Mouse (Mus musculus): Measurements from ENCODE around the gene Zfp423.

Zfp423 gene

DNA sequence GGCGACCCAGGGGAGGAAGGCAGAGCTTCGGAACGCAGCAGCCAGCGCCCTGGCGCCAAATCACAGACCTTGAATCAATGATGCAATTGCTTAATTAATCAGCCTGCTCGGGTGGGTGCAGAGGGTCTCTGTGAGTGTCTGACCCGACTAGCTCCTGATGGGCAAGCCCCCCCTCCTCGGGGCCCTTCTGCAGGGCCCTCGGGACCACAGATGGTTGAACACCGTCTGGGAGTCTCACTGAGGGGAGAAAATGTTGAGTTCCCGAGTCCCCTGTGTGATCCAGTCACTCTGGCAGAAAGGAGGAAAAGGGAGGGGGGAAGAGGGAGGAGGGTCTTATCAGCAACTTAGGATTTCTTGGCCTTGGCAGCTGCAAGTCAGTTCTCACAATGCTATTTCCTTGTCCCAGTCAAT is 124.0 kb downstream of the Zfp423 start:
- peak; percentile 15 for DNase-seq

DNA sequence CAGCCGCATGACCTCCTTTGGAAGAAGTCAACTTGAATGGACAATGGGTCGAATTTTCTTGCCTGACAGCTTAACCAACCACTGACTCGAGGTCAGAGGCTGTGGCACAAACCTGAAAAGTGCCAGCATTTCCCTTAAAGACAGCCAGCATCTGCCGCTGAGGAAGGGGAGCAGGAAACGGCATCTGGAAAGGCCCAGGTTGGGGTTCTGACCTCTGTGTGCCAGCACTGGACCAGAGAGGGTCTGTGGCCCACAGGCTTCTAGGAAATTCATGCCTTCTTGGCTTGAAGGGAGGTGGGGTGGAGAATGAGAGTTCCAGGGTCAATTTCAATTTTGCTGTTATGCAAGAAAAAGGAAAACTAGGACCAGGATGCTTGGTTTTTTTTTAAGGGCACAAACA is 124.7 kb downstream of the Zfp423 start:
- no peak for DNase-seq

DNA sequence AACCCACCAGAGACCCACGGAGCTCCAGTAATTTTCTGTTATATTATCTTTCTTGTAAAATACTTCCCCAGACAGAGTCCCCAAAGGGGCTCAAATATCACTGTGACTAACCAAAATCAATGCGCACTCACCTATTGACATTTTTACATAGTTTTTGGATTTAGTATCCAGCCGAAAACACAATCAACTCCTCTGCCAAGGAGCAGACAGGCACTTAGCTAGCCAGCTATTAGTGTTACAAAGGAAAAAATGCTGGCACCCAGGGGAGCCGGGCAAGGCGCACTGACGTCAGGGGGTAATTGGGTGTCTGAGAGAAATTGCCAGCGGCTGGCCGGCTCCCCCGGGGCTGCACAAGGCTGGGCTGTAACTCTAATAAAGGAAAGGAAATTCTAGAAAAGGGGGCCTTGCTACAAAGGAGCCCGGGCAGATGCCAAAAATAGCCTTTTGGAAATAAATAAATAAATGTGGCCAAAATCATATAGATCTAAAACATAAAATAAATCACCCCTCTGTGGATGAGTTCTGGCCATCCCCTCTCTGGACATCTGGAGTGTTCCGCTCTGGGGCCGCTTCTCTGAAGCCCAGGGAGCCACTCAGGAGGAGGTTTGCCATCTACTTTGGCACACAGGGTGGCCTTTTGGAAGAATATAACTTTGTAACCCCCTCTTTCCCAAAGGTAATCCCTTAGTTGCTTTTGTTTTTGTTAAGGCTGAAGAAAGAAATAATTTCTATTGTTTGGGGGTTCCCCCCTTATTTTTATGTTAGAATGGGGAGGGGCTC is 125.4 kb downstream of the Zfp423 start:
- DNase-seq = peak; percentile 31

DNA sequence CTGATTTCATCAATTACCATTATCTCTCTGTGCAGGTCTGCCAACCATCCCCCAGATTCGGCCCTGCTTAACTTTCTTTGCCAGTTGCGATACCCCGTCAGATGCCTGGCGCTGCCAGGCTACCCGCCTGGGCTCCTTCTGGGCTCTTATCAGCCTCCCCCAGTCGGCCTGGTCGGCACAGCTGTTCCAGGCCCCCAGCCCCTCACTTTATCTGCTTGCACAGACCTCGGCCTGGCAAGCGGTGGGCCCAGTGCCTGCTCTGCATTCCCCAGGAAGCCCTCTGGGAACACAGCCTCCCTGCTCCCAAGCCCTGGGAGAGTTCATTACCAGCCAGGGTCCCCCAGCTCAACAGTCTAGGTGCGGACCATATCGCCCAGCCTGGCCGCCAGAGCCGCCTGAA is 126.1 kb downstream of the Zfp423 start:
- no peak for DNase-seq

GRCm38 (mm10) chr8:87832381-87833325 is 126.7 kb downstream of the Zfp423 start:
- no peak for DNase-seq

GRCm38 (mm10) chr8:87831567-87831966 is 127.8 kb downstream of the Zfp423 start:
- no peak for DNase-seq

DNA sequence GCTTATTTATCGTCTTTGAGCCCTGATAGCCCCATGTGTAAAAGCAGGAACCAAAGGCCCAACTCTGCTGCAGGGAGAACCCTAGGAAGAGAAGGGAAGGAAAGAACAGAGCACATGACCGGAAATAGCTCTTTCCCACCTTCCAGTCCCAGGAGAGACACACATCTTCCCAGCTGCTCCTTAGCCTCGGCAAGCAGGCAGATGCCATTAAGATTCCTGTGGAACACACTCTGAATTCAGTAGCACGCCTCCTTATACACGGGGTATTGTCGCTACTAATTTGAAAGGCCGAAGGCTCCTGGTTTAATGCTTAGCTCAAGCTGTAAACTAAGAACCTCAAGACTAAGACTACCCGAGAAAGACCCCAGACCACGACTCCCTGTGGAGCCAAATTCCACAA is 128.3 kb downstream of the Zfp423 start:
- DNase-seq = no peak

DNA sequence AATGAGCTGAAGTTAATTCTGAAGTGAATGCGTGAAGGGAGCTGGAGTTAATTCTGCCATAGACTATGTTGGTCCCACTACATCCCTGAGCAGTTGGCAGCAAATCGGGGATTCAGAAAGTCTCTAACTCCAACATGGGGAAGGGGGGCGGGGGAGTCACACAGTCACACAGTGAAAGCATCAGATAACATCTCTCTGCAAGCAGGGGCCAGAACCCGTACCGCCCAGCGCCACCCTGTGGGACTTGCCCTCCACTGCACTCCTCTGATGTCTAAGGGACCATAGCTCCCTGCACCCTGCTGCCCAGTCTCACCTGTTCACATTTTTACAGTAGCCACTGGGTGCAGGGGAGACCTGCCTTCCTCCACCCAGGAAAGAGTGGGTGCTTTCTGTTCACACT is 129.2 kb downstream of the Zfp423 start:
- no peak for DNase-seq

DNA sequence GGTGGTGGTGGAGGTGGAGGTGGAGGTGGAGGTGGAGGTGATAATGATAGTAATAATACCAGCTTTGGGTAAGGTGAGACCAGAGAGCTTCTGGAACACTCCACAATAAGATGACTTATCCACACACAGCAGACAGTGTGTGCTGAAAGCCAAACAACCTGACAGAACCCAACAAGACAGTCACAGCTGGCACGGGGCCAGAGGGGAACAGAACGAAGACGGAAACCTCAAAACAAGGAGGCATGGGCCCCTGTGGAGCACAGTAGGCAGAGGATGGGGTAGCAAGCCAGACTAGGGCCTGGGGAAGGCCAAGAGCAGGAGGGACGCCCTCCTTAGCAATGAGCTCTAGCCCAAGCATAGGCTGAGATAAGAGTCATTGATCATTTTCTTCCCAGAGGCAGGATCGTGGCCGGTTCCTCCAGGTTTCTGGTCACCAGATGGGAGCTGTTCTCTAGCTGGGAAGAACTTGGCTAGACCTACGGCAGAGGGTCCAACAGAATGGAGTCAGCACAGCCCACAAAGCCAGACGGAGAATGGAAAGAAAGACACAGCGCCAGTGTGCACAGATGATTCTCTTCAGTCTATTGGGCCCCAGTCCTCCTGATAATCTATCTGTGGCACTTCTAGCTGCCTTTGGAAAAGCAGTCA is 133.3 kb downstream of the Zfp423 start:
- DNase-seq = no peak

DNA sequence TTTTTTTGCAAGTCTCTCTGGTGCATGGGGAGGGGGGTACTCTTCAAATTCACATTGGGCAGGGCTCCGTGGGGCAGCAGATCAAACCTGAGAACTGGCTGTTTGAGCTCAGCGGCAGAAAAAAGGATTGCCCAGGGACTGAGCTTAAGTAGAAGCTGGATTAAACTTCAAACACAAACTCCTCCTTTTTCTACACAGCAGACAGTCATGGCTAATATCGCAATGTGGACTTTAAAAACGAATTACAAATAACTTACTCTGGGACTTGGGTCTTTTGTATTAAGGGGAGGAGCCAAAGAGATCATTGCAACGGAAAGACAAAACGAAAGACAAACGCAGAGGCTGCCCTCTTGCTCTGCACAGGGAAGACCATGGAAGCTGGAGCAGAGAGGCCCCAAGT is 136.2 kb downstream of the Zfp423 start:
- DNase-seq = no peak

DNA sequence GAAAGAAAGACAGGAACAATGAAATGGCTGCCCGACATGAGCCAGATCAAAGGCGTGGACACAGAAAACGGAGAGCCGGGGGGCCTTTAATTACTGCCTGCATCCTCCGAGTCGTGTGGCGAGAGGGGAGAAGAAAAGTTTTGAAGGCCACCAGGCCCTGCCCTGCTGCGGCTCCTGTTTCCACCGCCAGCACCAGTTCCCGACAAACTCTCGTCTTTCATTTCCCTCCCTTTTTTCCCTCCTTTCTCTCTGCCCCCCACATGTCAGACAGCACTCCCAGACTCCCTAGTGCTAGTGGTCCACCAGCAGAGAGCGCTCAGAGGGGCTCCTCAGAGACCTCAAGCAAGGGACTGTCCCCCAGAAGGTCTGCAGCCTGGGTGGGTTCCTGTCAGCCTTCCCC is 136.7 kb downstream of the Zfp423 start:
- DNase-seq = no peak

- DNase-seq = no peak
These were observed 137.2 kb downstream of the Zfp423 start for GRCm38 (mm10) chr8:87822175-87822574.

GRCm38 (mm10) chr8:87821655-87822054 is 137.7 kb downstream of the Zfp423 start:
- DNase-seq = no peak

DNA sequence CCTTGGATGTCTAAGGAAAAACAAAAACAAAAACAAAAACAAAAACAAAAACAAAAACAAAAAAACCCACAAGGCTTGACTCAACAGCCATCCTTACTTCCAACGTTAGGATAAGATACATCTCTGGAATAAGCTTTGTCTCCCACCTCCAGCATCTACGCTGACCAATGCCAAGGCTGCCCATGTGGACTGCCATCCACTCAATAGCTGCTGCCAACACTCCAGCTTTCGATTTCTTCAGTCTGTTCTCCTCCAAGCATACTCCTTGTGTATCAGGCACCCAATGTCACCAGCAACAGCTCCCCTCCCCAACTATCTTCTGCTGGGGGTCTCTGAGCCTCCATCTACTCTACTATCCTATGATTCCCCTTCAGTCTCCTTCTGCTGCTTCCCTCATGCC is 140.1 kb downstream of the Zfp423 start:
- no peak for DNase-seq

GRCm38 (mm10) chr8:87818506-87818905 is 140.9 kb downstream of the Zfp423 start:
- no peak for DNase-seq

GRCm38 (mm10) chr8:87816141-87816540 is 143.3 kb downstream of the Zfp423 start:
- no peak for DNase-seq

GRCm38 (mm10) chr8:87812661-87813060 is 146.7 kb downstream of the Zfp423 start:
- no peak for DNase-seq

- no peak for DNase-seq
These were observed 147.3 kb downstream of the Zfp423 start for GRCm38 (mm10) chr8:87812069-87812449.

DNA sequence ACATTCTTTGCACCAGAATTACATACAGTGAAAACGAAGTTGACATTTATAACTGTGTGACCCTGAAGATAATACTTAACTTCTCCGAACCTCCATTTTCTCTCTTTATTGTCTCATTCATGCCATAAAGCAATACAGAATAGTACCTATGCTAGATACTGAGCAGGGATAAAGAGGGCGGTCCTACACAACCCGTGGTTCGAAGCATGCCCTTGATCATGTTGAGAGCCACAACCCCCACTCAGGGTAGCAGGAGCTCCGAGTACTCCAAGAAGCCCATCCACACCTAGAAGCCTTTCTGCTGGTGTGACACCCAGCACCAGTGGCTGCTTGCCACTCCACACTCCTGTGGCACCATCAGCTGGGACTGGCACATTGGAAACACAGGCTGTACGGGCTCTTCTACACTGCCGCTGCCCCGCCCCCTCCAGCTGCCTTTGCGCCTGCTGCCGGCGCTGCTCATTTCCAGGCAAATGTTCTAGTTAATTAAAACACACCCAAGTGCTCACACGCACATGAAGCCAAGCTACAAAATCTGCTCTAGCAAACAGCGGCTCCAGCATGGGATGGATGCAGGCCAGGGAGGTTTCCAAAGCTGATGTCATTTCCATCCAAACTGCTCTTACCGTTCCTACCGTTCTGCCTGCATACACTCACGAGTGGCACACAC is 147.9 kb downstream of the Zfp423 start:
- no peak for DNase-seq

GRCm38 (mm10) chr8:87810771-87811170 is 148.6 kb downstream of the Zfp423 start:
- no peak for DNase-seq

DNA sequence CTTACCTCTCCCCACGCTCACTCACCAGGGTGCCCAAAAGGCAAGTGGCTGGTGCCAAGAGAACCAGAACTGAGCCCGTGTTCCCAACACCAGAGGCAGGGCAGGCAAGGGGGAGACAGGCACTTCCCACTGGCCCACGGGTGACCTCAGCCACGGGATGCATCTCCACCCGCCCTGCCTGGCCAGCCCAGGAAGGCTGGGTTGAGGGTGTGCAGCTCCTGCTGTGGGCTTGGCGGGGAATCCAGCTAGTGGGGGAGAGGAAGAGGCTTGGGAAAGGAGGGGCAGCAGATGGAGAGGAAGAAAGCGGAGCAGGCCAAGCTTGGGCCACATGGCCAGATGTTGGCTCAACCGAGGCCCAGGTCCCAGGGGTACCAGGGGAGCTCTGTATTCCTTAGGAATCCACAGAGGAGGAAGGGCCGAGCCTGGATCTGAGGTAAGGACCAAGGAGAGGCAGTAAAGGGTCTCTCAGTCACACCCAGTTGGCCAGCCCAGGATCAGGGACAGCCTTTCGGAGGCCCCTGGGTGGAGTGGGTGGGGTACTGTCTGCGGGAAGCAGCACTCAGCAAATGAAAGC is 155.0 kb downstream of the Zfp423 start:
- DNase-seq = peak; percentile 15

- no peak for DNase-seq
These were observed 156.0 kb downstream of the Zfp423 start for GRCm38 (mm10) chr8:87803437-87803836.

- DNase-seq = no peak
These were observed 156.8 kb downstream of the Zfp423 start for GRCm38 (mm10) chr8:87802571-87802970.

All from lung, postnatal 36 days (tissue).